Mouse (Mus musculus) lung, adult 10 weeks (tissue): ENCODE data around the gene Thap12. TPM values are rescaled to one million over a fixed set of nuclear protein-coding genes. Genes with fewer than 3 reads are reported as not detected.

Experiments
- polyA plus RNA-seq: library from polyadenylated mRNA; stranded (reverse); fragments of 350-450 nt; fragmentation: Illumina TruSeq; extraction: RNeasy Lipid Tissue Mini Kit (QIAGEN cat#74804); gene quantifications from one replicate; pipeline ENCODE4 v1.2.3, GENCODE M21; 2014; ENCODE audit warnings: low read depth, low replicate concordance; ENCODE audit not compliant: insufficient read depth

The Thap12 gene
- 36.2 TPM for polyA plus RNA-seq

DNA sequence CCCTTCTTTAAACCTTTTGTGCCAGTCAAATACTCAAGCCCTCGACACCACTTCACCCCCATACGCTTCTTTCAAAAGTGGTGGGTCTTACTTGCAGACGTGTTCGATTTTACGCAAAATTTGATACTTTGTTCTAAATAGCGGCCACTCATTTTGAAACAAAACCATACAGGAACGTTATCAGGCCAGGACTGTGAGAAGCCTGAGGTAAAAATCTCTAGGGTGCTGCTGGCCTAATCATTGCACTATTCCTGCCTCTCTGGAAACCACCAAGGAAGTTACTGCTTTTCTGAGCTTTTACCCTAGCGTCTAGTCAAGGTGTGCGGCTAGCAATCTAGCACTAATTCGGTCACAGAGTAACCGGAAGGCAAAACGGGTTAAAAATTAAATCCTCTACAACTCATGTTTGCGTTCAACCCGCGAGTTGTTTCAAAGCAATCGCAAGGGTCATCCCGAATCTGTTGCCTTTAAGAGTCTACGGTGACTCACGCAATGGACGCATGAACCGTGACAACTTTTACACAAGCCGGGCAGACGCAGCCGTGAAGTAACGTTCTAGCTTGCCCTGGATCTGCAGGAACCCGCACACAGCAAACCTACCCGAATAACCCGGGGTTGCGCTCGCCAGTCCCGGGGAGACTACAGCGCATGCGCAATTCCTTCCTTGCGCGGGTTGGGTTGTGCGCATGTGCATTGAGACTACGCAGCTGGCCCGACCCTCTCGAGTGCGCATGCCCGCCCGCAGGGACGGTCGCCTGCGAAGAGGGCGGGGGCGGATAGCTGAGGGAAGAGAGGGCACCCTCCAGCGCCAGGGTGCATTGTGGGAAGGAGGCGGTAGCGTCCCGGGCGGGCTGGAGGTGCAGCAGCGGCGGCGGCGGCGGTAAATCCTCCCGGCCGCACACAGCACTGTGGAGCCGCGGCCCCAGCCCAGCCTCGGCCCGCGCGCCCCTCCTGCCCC is at the start of gene Thap12:
Gene Thap12 (plus strand): TSS at position 821 of the 958 bp plus-strand sequence.

GRCm38 (mm10) chr7:98656531-98657221 is 46.2 kb upstream of the Thap12 start, which contains the start of gene Emsy:
Gene Emsy, minus strand, starts transcription at chr7:98656783.

Other genes starting within 250 kb of the Thap12 start
- gene Lrrc32, start 213.8 kb upstream of the Thap12 start, polyA plus RNA-seq = 18.0 TPM
- gene Emsy, start 46.3 kb upstream of the Thap12 start, polyA plus RNA-seq = 12.4 TPM
- gene Wnt11, start 132.0 kb downstream of the Thap12 start, polyA plus RNA-seq = 8.2 TPM